Mouse (Mus musculus) liver, embryonic 16.5 days (tissue): ENCODE data around the gene Sesn1. TPM values are rescaled to one million over a fixed set of nuclear protein-coding genes. Genes with fewer than 3 reads are reported as not detected.

Source experiments
- polyA plus RNA-seq: library from polyadenylated mRNA; unstranded; fragments of >200 nt; fragmentation: Nextera tagmentation; extraction: Ambion mirVana; gene quantifications from 2 replicates; pipeline ENCODE4 v1.2.1, GENCODE M21; 2015

Gene Sesn1
- polyA plus RNA-seq, 1 experiment from 2014 or later: 20.1 TPM

Other genes with a start within 250 kb of the Sesn1 start
- gene Ccdc162, start 93.3 kb upstream of the Sesn1 start, polyA plus RNA-seq: 0.05 and 0.12 TPM in 2 replicates
- 10.3 and 13.6 TPM in 2 replicates for gene Cep57l1, start 64 bp upstream of the Sesn1 start, polyA plus RNA-seq
- gene Armc2, start 208.5 kb downstream of the Sesn1 start, polyA plus RNA-seq: 0.12 and 0.20 TPM in 2 replicates